Mouse (Mus musculus) heart, adult 2 months (tissue): ENCODE data around the gene Vti1a. TPM values are rescaled to one million over a fixed set of nuclear protein-coding genes. Genes with fewer than 3 reads are reported as not detected.

Experiments
- DNase-seq, 2 experiments: peaks; one replicate each; pipeline ENCODE4 v3.0.0; 2021
- H3K27ac ChIP-seq: fragments of 200-600 bp; 2 replicates; pipeline ENCODE4 v1.8.1; 2022
- H3K27me3 ChIP-seq: fragments of 200-500 bp; 2 replicates; pipeline ENCODE4 v1.6.1; 2012; ENCODE audit warnings: mild to moderate bottlenecking, low read length, inconsistent platforms, mixed read lengths; ENCODE audit not compliant: control insufficient read depth, insufficient read depth
- H3K36me3 ChIP-seq: fragments of 200-500 bp; 2 replicates; pipeline ENCODE4 v1.6.1; 2012; ENCODE audit warnings: low read length, inconsistent platforms; ENCODE audit not compliant: control insufficient read depth, insufficient read depth
- H3K4me1 ChIP-seq: fragments of 200-500 bp; 2 replicates; pipeline ENCODE4 v1.6.1; 2011; ENCODE audit warnings: low read length; ENCODE audit not compliant: control insufficient read depth, insufficient read depth
- H3K4me3 ChIP-seq: fragments of 200-600 bp; 2 replicates; pipeline ENCODE4 v1.8.1; 2022
- H3K79me2 ChIP-seq: fragments of 200-500 bp; replicated peaks from 2 replicates; pipeline ENCODE4 v1.6.1; 2012; ENCODE audit warnings: mild to moderate bottlenecking, inconsistent platforms, low read length, moderate library complexity, mixed read lengths; ENCODE audit not compliant: control insufficient read depth, insufficient read depth
- H3K9ac ChIP-seq: fragments of 200-500 bp; 2 replicates; pipeline ENCODE4 v1.6.1; 2012; ENCODE audit warnings: low read depth, mild to moderate bottlenecking, control low read depth, inconsistent platforms, low read length, mixed read lengths
- CTCF ChIP-seq: fragments of 200-600 bp; IDR thresholded peaks from 2 replicates; pipeline ENCODE4 v1.8.1; 2022; ENCODE audit warnings: antibody characterized with exemption, mild to moderate bottlenecking, moderate library complexity
- EP300 ChIP-seq: fragments of 200-500 bp; IDR thresholded peaks from 2 replicates; pipeline ENCODE4 v1.6.1; 2011; ENCODE audit warnings: low read depth, low read length, control low read depth; ENCODE audit not compliant: insufficient read depth
- POLR2A ChIP-seq: fragments of 200-500 bp; IDR thresholded peaks from 2 replicates; pipeline ENCODE4 v1.6.1; 2011; ENCODE audit warnings: mild to moderate bottlenecking, low read depth, low read length, control low read depth; ENCODE audit not compliant: insufficient read depth
- WGBS: fragments of 180-500 bp; shearing (Covaris S2); methylation state at CpG from one replicate; pipeline ENCODE4 v1.1.7; 2018; 5-methylcytosine and 5-hydroxymethylcytosine counted together
- intact Hi-C: fragments of 180-260 bp; cut with DNase I; formaldehyde crosslinking; loops from one replicate; pipeline ENCODE4 v1.15.1; 2025
- polyA plus RNA-seq: library from polyadenylated mRNA; depleted of rRNA; stranded (reverse); fragments of >200 nt; gene quantifications from 2 replicates; pipeline ENCODE4 v1.2.3, GENCODE M21; 2012
- total RNA-seq, 2 experiments: library from RNA; stranded (reverse); gene quantifications; 2 replicates each; pipeline ENCODE4 v1.2.3; 2021

Vti1a gene
- total and polyA plus RNA-seq, 3 experiments, result 6.2 to 16.3 (median 15.6) TPM

- Histone ChIP-seq H3K36me3 (no peaks in the 10 kb centered on the region), H3K27me3 (no peaks in the 10 kb centered on the region), H3K4me3 (no peak overlapping the region), H3K79me2 (no peaks in the 10 kb centered on the region), H3K27ac (no peak overlapping the region), H3K9ac (no peak overlapping the region), H3K4me1 (no peaks in the 10 kb centered on the region)
- intact Hi-C loops, result no loop called here
- WGBS, result 73% methylated on average over 4 of the region's 4 CpGs
- no peak for DNase-seq
- TF ChIP-seq EP300 (no peak), CTCF (no peak), POLR2A (no peak)
Observed at GRCm38 (mm10) chr19:55276100-55276499, 40.0 kb upstream of the Vti1a start.

GRCm38 (mm10) chr19:55276770-55277169 is 39.3 kb upstream of the Vti1a start:
- no peaks in the 10 kb centered on the region for H3K4me1 ChIP-seq
- no peaks in the 10 kb centered on the region for H3K27me3 ChIP-seq
- TF ChIP-seq POLR2A, result no peak
- no peaks in the 10 kb centered on the region for H3K36me3 ChIP-seq
- no peak overlapping the region for H3K4me3 ChIP-seq
- WGBS, result 44% methylated on average over 3 of the region's 3 CpGs
- no peak for DNase-seq
- H3K27ac ChIP-seq, result no peak overlapping the region
- H3K9ac ChIP-seq, result no peak overlapping the region
- intact Hi-C loops, result no loop called here
- H3K79me2 ChIP-seq, result no peaks in the 10 kb centered on the region

- no peaks in the 10 kb centered on the region for H3K36me3 ChIP-seq
- TF ChIP-seq POLR2A (no peak), EP300 (no peak), CTCF (no peak)
- DNase-seq, result no peak
- WGBS, result 67% methylated on average over 4 of the region's 4 CpGs
- H3K9ac ChIP-seq, result no peak overlapping the region
- H3K27me3 ChIP-seq, result no peaks in the 10 kb centered on the region
- intact Hi-C loops, result no loop called here
- no peaks in the 10 kb centered on the region for H3K4me1 ChIP-seq
- no peaks in the 10 kb centered on the region for H3K79me2 ChIP-seq
- no peak overlapping the region for H3K27ac ChIP-seq
- H3K4me3 ChIP-seq, result no peak overlapping the region
Observed at GRCm38 (mm10) chr19:55284093-55284492, 32.0 kb upstream of the Vti1a start.

GRCm38 (mm10) chr19:55286034-55286433 is 30.1 kb upstream of the Vti1a start:
- no peaks in the 10 kb centered on the region for H3K4me1 ChIP-seq
- H3K79me2 ChIP-seq, result no peaks in the 10 kb centered on the region
- H3K27ac ChIP-seq, result no peak overlapping the region
- TF ChIP-seq EP300, result no peak
- no peak for TF ChIP-seq CTCF
- TF ChIP-seq POLR2A, result no peak
- no peaks in the 10 kb centered on the region for H3K27me3 ChIP-seq
- H3K4me3 ChIP-seq, result no peak overlapping the region
- no peaks in the 10 kb centered on the region for H3K36me3 ChIP-seq
- no peak overlapping the region for H3K9ac ChIP-seq
- 83% methylated on average over 4 of the region's 4 CpGs for WGBS
- intact Hi-C loops, result no loop called here
- DNase-seq, result no peak

GRCm38 (mm10) chr19:55288974-55289373 is 27.1 kb upstream of the Vti1a start:
- H3K9ac ChIP-seq, result no peak overlapping the region

GRCm38 (mm10) chr19:55290621-55291270 is 25.3 kb upstream of the Vti1a start:
- TF ChIP-seq EP300 (no peak), POLR2A (no peak), CTCF (no peak)
- no peak for DNase-seq
- no peak overlapping the region for H3K4me3 ChIP-seq
- H3K79me2 ChIP-seq, result no peaks in the 10 kb centered on the region
- H3K4me1 ChIP-seq, result no peaks in the 10 kb centered on the region
- H3K27ac ChIP-seq, result no peak overlapping the region
- no peaks in the 10 kb centered on the region for H3K27me3 ChIP-seq
- intact Hi-C loops, result no loop called here
- no peak overlapping the region for H3K9ac ChIP-seq
- 75% methylated on average over 2 of the region's 2 CpGs for WGBS
- H3K36me3 ChIP-seq, result no peaks in the 10 kb centered on the region

More at GRCm38 (mm10) chr19:55288974-55289373, 27.1 kb upstream of the Vti1a start:
- intact Hi-C loops, result no loop called here
- Histone ChIP-seq H3K4me3 (no peak overlapping the region), H3K27me3 (no peaks in the 10 kb centered on the region), H3K36me3 (no peaks in the 10 kb centered on the region), H3K27ac (no peak overlapping the region), H3K79me2 (no peaks in the 10 kb centered on the region), H3K4me1 (no peaks in the 10 kb centered on the region)
- no peak for DNase-seq
- TF ChIP-seq CTCF (no peak), POLR2A (no peak), EP300 (no peak)
